Mouse (Mus musculus): ENCODE results near the gene Sgce.

Gene Sgce

DNA sequence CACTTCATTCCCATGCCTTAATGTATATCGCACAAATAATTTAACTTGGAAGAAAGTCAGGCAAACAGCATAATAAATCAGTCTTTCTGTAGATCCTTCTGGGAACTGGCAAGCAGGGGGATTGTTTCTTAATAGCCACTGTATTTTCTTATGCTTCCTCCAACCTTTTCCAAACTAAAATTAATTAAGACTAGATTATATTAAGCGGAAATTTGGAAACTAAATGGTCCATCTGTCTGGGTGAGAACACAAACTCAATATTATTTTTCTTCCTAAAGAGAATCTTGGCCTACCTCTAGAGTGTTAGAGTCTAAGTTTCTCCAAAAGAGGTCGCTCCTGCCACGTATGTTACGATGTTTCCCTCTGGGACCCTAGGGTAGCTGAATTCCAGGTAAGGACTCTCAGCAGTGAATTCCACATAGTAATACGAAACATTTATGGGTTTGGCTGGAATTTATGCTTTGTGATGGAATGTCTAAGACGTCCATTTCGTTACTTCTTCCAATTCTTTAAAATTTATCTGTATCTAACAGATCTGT lies 94.3 kb downstream of the Sgce start:
- no peak for DNase-seq (ENCODE audit: inconsistent ontology term)

DNA sequence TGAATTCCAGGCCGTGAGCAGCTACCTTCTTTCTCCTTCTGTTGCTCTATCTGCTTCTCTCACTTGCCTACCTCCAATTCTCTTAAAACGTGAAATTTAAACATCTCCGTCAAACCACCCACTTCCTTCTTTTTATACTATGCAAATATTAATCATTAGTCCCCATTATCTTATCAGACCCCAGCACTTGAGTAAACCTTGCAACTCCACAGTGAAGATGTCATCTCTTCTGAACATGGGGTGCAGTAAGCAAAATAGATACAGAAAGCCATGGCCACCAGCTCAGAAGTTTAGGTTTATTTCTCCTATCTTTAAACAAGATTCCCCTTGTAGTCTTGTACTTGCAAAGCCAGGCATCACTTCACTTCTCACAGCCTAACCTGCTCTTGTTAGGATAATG lies 99.7 kb downstream of the Sgce start:
- no peak for DNase-seq (ENCODE audit: inconsistent ontology term)

DNA sequence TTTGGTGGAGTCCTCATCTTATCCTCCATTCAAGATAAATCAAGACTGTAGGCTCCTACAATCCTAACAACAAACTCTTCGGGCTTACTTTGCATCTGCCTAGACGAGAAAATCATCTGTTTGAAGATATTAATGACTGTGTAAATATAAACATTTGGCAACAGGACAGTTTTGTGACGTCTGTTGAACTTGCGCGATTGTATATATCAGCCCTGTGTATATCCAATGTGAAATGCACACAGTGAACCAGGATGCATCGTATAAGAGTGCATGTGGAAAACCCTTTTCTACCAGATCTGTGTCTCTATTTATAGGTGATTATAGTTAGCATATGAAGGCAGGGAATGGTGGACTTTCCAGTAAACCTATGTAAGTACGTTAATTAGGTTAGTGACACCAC lies 104.9 kb downstream of the Sgce start:
- DNase-seq (ENCODE audit: inconsistent ontology term), result no peak

DNA sequence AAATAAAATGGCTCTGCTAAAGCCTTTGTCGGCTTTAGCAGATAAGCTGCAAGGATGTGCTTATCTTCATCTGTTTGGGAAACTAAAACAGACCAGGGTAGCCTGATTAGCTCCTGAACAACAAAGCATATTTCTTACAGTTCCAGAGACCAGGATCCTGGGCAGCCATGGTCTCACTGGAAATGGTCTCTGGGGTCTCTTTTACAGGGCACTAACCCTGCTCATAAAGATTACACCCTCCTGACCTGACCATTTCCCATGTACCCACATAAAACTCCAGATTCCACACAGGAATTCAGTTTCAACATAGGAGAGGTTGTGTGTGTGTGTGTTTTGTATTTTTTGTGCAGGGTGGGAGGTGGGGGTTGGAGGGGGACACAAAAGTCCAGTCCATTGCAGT lies 112.2 kb downstream of the Sgce start:
- no peak for DNase-seq (ENCODE audit: inconsistent ontology term)

DNA sequence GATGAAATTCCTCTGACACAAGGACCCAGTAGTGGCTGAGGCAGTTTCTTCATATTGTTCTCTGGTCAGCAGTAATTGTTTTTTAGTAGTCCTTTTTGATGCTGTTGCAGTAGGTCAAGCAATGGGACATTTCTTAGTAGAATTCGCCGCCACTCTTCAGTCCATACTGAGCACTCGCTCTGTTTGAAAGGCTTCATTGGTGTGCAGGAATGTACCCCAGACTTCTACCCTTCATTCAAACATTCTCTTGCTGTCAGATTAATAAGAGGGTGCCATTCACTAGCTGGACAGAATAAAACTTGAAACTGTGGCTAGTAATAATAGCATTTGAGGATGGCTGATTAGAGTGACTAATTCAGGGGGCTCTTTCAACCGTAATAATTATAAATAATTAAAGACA lies 113.8 kb downstream of the Sgce start:
- DNase-seq (ENCODE audit: inconsistent ontology term), result peak; percentile 65

DNA sequence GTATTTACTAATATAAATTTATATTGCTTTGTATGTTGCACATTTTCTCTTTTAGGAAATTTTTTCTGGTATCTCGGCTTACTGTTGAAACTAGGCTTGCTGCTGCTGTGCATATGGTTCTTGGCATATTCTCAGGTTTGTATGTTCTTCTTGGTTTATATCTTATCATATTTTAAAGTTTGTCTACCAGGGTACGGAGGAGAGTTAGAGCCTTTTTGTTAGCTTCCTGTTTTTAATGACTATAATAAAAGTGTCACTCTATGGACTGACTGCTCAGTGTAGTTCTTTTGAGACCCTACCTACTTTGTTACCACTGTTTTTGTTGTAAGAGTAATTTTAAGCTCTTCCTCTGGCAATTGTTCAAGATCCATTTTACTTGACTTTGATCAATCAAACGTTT lies 115.5 kb downstream of the Sgce start:
- no peak for DNase-seq (ENCODE audit: inconsistent ontology term)

Data from Muller cell, postnatal 12 days (primary cell).